Mouse (Mus musculus) embryo, embryonic 10 days (tissue): Measurements from ENCODE around the gene Mc3r.

Experiments used
- DNase-seq: peaks from one replicate; pipeline ENCODE4 v3.0.0-alpha.2; 2015; ENCODE audit warnings: low spot score

Gene Mc3r

GRCm38 (mm10) chr2:172299126-172299921, 51.0 kb downstream of the Mc3r start:
- peak; percentile 40 for DNase-seq
